Mouse (Mus musculus): ENCODE measurements around the gene C130050O18Rik.

- TF ChIP-seq POLR2A (IDR thresholded peaks at IDR 0.05; ENCODE audit: extremely low read depth, insufficient read depth, low read length), result no peak
- TF ChIP-seq CTCF (IDR thresholded peaks at IDR 0.05; ENCODE audit: extremely low read depth, insufficient read depth, low read length), result no peak
Observed at GRCm38 (mm10) chr5:139425198-139425597, 20.1 kb downstream of the C130050O18Rik start.
